Mouse (Mus musculus): ENCODE data around the gene Rasal2.
"Not testable (repeated sequence)": the region's sequence is repeated elsewhere in the genome, so short reads cannot be mapped to it uniquely, and the experiment has no call there.

Rasal2 gene

GRCm38 (mm10) chr1:157243576-157244452 is 168.6 kb downstream of the Rasal2 start:
- DNase-seq (ENCODE audit: low spot score in 2 of 2), result no peak

- DNase-seq (ENCODE audit: low spot score in 2 of 2), result no peak
Observed at GRCm38 (mm10) chr1:157239687-157240086, 172.7 kb downstream of the Rasal2 start.

- not testable (repeated sequence) for DNase-seq (ENCODE audit: low spot score in 2 of 2)
Observed at GRCm38 (mm10) chr1:157236650-157237344, 175.6 kb downstream of the Rasal2 start.

- no peak for DNase-seq (ENCODE audit: low spot score in 2 of 2)
Observed at GRCm38 (mm10) chr1:157233451-157233850, 178.9 kb downstream of the Rasal2 start.

GRCm38 (mm10) chr1:157232372-157232771 is 180.0 kb downstream of the Rasal2 start:
- DNase-seq (ENCODE audit: low spot score in 2 of 2), result no peak

- no peak for DNase-seq (ENCODE audit: low spot score in 2 of 2)
Observed at GRCm38 (mm10) chr1:157231016-157231415, 181.4 kb downstream of the Rasal2 start.

GRCm38 (mm10) chr1:157230386-157230785 is 182.0 kb downstream of the Rasal2 start:
- DNase-seq (ENCODE audit: low spot score in 2 of 2), result no peak

GRCm38 (mm10) chr1:157225013-157225412 is 187.4 kb downstream of the Rasal2 start:
- no peak for DNase-seq (ENCODE audit: low spot score in 2 of 2)

GRCm38 (mm10) chr1:157220910-157221309 is 191.5 kb downstream of the Rasal2 start:
- DNase-seq (ENCODE audit: low spot score in 2 of 2), result no peak

GRCm38 (mm10) chr1:157220466-157220865 is 191.9 kb downstream of the Rasal2 start:
- no peak for DNase-seq (ENCODE audit: low spot score in 2 of 2)

- no peak for DNase-seq (ENCODE audit: low spot score in 2 of 2)
Observed at GRCm38 (mm10) chr1:157208754-157209153, 203.6 kb downstream of the Rasal2 start.

- DNase-seq (ENCODE audit: low spot score in 2 of 2), result no peak
Observed at GRCm38 (mm10) chr1:157205685-157206084, 206.7 kb downstream of the Rasal2 start.

GRCm38 (mm10) chr1:157183043-157183442 is 229.4 kb downstream of the Rasal2 start:
- no peak for DNase-seq (ENCODE audit: low spot score in 2 of 2)

- no peak for DNase-seq (ENCODE audit: low spot score in 2 of 2)
Observed at GRCm38 (mm10) chr1:157182431-157182830, 230.0 kb downstream of the Rasal2 start.

GRCm38 (mm10) chr1:157181081-157181480 is 231.3 kb downstream of the Rasal2 start:
- DNase-seq (ENCODE audit: low spot score in 2 of 2), result no peak

- DNase-seq (ENCODE audit: low spot score in 2 of 2), result no peak
Observed at GRCm38 (mm10) chr1:157178988-157179764, 233.2 kb downstream of the Rasal2 start.

- DNase-seq (ENCODE audit: low spot score in 2 of 2), result no peak
Observed at GRCm38 (mm10) chr1:157169292-157169691, 243.1 kb downstream of the Rasal2 start.

GRCm38 (mm10) chr1:157168891-157169290 is 243.5 kb downstream of the Rasal2 start:
- DNase-seq (ENCODE audit: low spot score in 2 of 2), result no peak

- no peak for DNase-seq (ENCODE audit: low spot score in 2 of 2)
Observed at GRCm38 (mm10) chr1:157153781-157154180, 258.6 kb downstream of the Rasal2 start.

- no peak for DNase-seq (ENCODE audit: low spot score in 2 of 2)
Observed at GRCm38 (mm10) chr1:157150107-157150506, 262.3 kb downstream of the Rasal2 start.

GRCm38 (mm10) chr1:157144621-157145020 is 267.8 kb downstream of the Rasal2 start:
- no peak for DNase-seq (ENCODE audit: low spot score in 2 of 2)

GRCm38 (mm10) chr1:157143326-157143932 is 269.0 kb downstream of the Rasal2 start:
- DNase-seq (ENCODE audit: low spot score in 2 of 2), result no peak

All from urinary bladder, postnatal 4 days (tissue).